Mouse (Mus musculus): Measurements from ENCODE around the gene 0610009B22Rik.

DNA sequence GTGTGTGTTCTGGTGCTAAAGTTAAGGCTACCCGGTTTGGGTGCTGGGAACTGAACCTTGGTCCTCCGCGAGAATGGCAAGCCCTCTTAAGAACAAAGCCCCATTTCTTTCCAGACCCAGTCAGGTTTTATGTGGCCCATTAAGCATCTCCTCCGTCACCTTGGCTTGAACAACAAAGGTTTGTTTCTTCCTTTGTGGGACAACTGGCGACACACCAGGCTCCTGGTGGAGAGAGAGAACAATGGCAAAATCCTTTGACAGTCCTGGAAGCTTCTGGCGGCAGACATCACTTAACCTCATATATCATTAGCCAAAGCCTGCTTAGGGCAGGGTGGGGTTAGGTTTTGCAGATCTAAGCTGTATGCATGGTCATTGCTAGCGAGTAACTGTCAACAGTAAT lies 26.0 kb downstream of the 0610009B22Rik start:
- TF ChIP-seq BHLHE40 (IDR thresholded peaks at IDR 0.05; ENCODE audit: low read depth, low read length) (no peak), POLR2A (IDR thresholded peaks at IDR 0.05; ENCODE audit: low read depth, low read length) (no peak), ETS1 (conservative IDR thresholded peaks at IDR 0.05; ENCODE audit: low read depth, low read length) (no peak), JUND (conservative IDR thresholded peaks at IDR 0.05; ENCODE audit: low read depth, low read length) (no peak), RAD21 (IDR thresholded peaks at IDR 0.05; ENCODE audit: low read depth, low read length) (no peak), SMC3 (IDR thresholded peaks at IDR 0.05; ENCODE audit: low read depth, low read length) (no peak), CTCF (conservative IDR thresholded peaks at IDR 0.05 in 1 of 2, IDR thresholded peaks at IDR 0.05 in 1 of 2; ENCODE audit: low read depth in 2 of 2, low read length in 2 of 2) (no peak), ZNF384 (IDR thresholded peaks at IDR 0.05; ENCODE audit: low read depth, low read length) (no peak), EP300 (IDR thresholded peaks at IDR 0.05; ENCODE audit: low read length) (no peak)
